Mouse (Mus musculus) liver, embryonic 11.5 days (tissue): ENCODE data around the gene Ptpre. TPM values are rescaled to one million over a fixed set of nuclear protein-coding genes. Genes with fewer than 3 reads are reported as not detected.
"Not testable (repeated sequence)": the region's sequence is repeated elsewhere in the genome, so short reads cannot be mapped to it uniquely, and the experiment has no call there.

ENCODE experiments used
- ATAC-seq: fragments of 200-750 bp; cut with Nextera tagmentation; replicated peaks from 2 replicates; pipeline ENCODE4 v1.8.0; 2017; ENCODE audit warnings: moderate number of reproducible peaks, mild to moderate bottlenecking, moderate TSS enrichment, moderate library complexity; ENCODE audit not compliant: low FRiP score
- DNase-seq: peaks from one replicate; pipeline ENCODE4 v3.0.0-alpha.2; 2017; ENCODE audit warnings: low spot score
- H3K27ac ChIP-seq: fragments of 300-500 bp; sonication (generic); 2 replicates; pipeline ENCODE4 v1.5.1; 2014; ENCODE audit warnings: mild to moderate bottlenecking, low read depth, low read length, control low read depth
- H3K27me3 ChIP-seq: fragments of 300-500 bp; sonication (generic); replicated peaks from 2 replicates; pipeline ENCODE4 v1.6.1; 2014; ENCODE audit warnings: low read length, mixed read lengths; ENCODE audit not compliant: control insufficient read depth, insufficient read depth
- H3K36me3 ChIP-seq: fragments of 300-500 bp; sonication (generic); 2 replicates; pipeline ENCODE4 v1.6.1; 2014; ENCODE audit warnings: mild to moderate bottlenecking, low read length, moderate library complexity, mixed read lengths; ENCODE audit not compliant: control insufficient read depth, insufficient read depth
- H3K4me1 ChIP-seq: fragments of 300-500 bp; sonication (generic); replicated peaks from 2 replicates; pipeline ENCODE4 v1.6.1; 2014; ENCODE audit warnings: low read length, mixed read lengths; ENCODE audit not compliant: control insufficient read depth, insufficient read depth
- H3K4me2 ChIP-seq: fragments of 300-500 bp; sonication (generic); 2 replicates; pipeline ENCODE4 v1.6.1; 2014; ENCODE audit warnings: mild to moderate bottlenecking, control low read depth, moderate library complexity
- H3K4me3 ChIP-seq: fragments of 300-500 bp; sonication (generic); 2 replicates; pipeline ENCODE4 v1.5.1; 2014; ENCODE audit warnings: low read depth, low read length, control low read depth
- H3K9ac ChIP-seq: fragments of 300-500 bp; sonication (generic); 2 replicates; pipeline ENCODE4 v1.6.1; 2014; ENCODE audit warnings: low read depth, low read length, control low read depth
- H3K9me3 ChIP-seq: fragments of 300-500 bp; sonication (generic); 2 replicates; pipeline ENCODE4 v1.6.1; 2016; ENCODE audit warnings: low read length, inconsistent platforms, mixed read lengths; ENCODE audit not compliant: control insufficient read depth
- WGBS: fragments of 180-500 bp; shearing (Covaris S2); extraction: QIAGEN DNeasy Blood & Tissue Kit; methylation state at CpG from one replicate; pipeline ENCODE4 v1.1.7; 2014; 5-methylcytosine and 5-hydroxymethylcytosine counted together
- polyA plus RNA-seq: library from polyadenylated mRNA; unstranded; fragments of >200 nt; fragmentation: Nextera tagmentation; extraction: Ambion mirVana; gene quantifications from 2 replicates; pipeline ENCODE4 v1.2.1, GENCODE M21; 2014

Ptpre gene
- polyA plus RNA-seq, 1 experiment from 2014 or later = 5.4 TPM

GRCm38 (mm10) chr7:135560280-135560679 lies 23.0 kb downstream of the Ptpre start:
- Histone ChIP-seq H3K27me3 (no peaks in the 10 kb centered on the region), H3K36me3 (no peaks in the 10 kb centered on the region), H3K4me3 (no peak overlapping the region), H3K4me1 (no peaks in the 10 kb centered on the region; the same call in 1 of the 2 replicates), H3K9ac (no peak overlapping the region), H3K9me3 (no peaks in the 10 kb centered on the region), H3K4me2 (no peak overlapping the region), H3K27ac (no peak overlapping the region)
- WGBS = 76% methylated on average over 1 of the region's 1 CpGs
- no peak for DNase-seq
- no peak for ATAC-seq

- Histone ChIP-seq H3K27me3 (no peaks in the 10 kb centered on the region), H3K4me1 (no peaks in the 10 kb centered on the region; the same call in 1 of the 2 replicates), H3K36me3 (no peaks in the 10 kb centered on the region), H3K9ac (no peak overlapping the region), H3K27ac (no peak overlapping the region), H3K4me2 (no peak overlapping the region), H3K9me3 (no peaks in the 10 kb centered on the region), H3K4me3 (no peak overlapping the region)
- ATAC-seq (no peak), DNase-seq (no peak)
- 85% methylated on average over 8 of the region's 8 CpGs for WGBS
These were observed 26.7 kb downstream of the Ptpre start for GRCm38 (mm10) chr7:135564022-135564421.

- no peaks in the 10 kb centered on the region; the same call in 1 of the 2 replicates for H3K4me1 ChIP-seq
- no peak overlapping the region for H3K4me3 ChIP-seq
- H3K27me3 ChIP-seq = no peaks in the 10 kb centered on the region
- no peak for ATAC-seq
- no peak for DNase-seq
- H3K9ac ChIP-seq = no peak overlapping the region
- H3K36me3 ChIP-seq = no peaks in the 10 kb centered on the region
- H3K4me2 ChIP-seq = no peak overlapping the region
- H3K9me3 ChIP-seq = no peaks in the 10 kb centered on the region
- H3K27ac ChIP-seq = no peak overlapping the region
- WGBS = 84% methylated on average over 5 of the region's 5 CpGs
These were observed 28.7 kb downstream of the Ptpre start for GRCm38 (mm10) chr7:135566013-135566412.

- Histone ChIP-seq H3K4me2 (no peak overlapping the region), H3K27me3 (no peaks in the 10 kb centered on the region), H3K9me3 (no peaks in the 10 kb centered on the region), H3K27ac (no peak overlapping the region), H3K4me1 (no peaks in the 10 kb centered on the region; the same call in 1 of the 2 replicates), H3K9ac (no peak overlapping the region), H3K4me3 (no peak overlapping the region), H3K36me3 (no peaks in the 10 kb centered on the region)
- ATAC-seq = no peak
- WGBS = 58% methylated on average over 1 of the region's 1 CpGs
- DNase-seq = no peak
These were observed 30.3 kb downstream of the Ptpre start for GRCm38 (mm10) chr7:135567582-135567981.

GRCm38 (mm10) chr7:135568550-135568949 lies 31.3 kb downstream of the Ptpre start:
- Histone ChIP-seq H3K4me3 (no peak overlapping the region), H3K4me1 (no peaks in the 10 kb centered on the region; the same call in 1 of the 2 replicates), H3K9me3 (no peaks in the 10 kb centered on the region), H3K9ac (no peak overlapping the region), H3K27me3 (no peaks in the 10 kb centered on the region), H3K36me3 (no peaks in the 10 kb centered on the region), H3K4me2 (no peak overlapping the region), H3K27ac (no peak overlapping the region)
- no peak for DNase-seq
- WGBS = 72% methylated on average over 2 of the region's 2 CpGs
- ATAC-seq = no peak

- ATAC-seq (no peak), DNase-seq (no peak)
- Histone ChIP-seq H3K4me1 (peaks cover 3% of the 10 kb centered on the region), H3K27ac (no peak overlapping the region), H3K4me3 (no peak overlapping the region), H3K4me2 (no peak overlapping the region), H3K27me3 (no peaks in the 10 kb centered on the region), H3K9ac (no peak overlapping the region), H3K36me3 (no peaks in the 10 kb centered on the region), H3K9me3 (no peaks in the 10 kb centered on the region)
These were observed 34.1 kb downstream of the Ptpre start for GRCm38 (mm10) chr7:135571392-135571791.

- Histone ChIP-seq H3K36me3 (no peaks in the 10 kb centered on the region), H3K9me3 (no peaks in the 10 kb centered on the region), H3K4me1 (peaks cover 7% of the 10 kb centered on the region), H3K9ac (no peak overlapping the region), H3K4me2 (no peak overlapping the region), H3K27me3 (no peaks in the 10 kb centered on the region), H3K4me3 (no peak overlapping the region), H3K27ac (no peak overlapping the region)
- 76% methylated on average over 10 of the region's 10 CpGs for WGBS
- no peak for ATAC-seq
- DNase-seq = no peak
These were observed 34.8 kb downstream of the Ptpre start for GRCm38 (mm10) chr7:135571951-135572559.

- peak; percentile 86 for ATAC-seq
- not testable (repeated sequence) for H3K9ac ChIP-seq, H3K4me3 ChIP-seq, H3K9me3 ChIP-seq, DNase-seq, H3K27me3 ChIP-seq, H3K36me3 ChIP-seq
- Histone ChIP-seq H3K4me1 (peaks cover 19% of the 10 kb centered on the region), H3K4me2 (peak overlapping the region; percentile 39), H3K27ac (peak overlapping the region; percentile 62; the same call in 1 of the 2 replicates)
- 41% methylated on average over 7 of the region's 7 CpGs for WGBS
These were observed 38.2 kb downstream of the Ptpre start for GRCm38 (mm10) chr7:135575319-135576069.

- Histone ChIP-seq H3K4me1 (peaks cover 26% of the 10 kb centered on the region), H3K4me2 (no peak overlapping the region), H3K9ac (no peak overlapping the region), H3K36me3 (no peaks in the 10 kb centered on the region), H3K27me3 (no peaks in the 10 kb centered on the region), H3K4me3 (no peak overlapping the region), H3K27ac (peak overlapping the region; percentile 48), H3K9me3 (no peaks in the 10 kb centered on the region)
- DNase-seq = no peak
- 70% methylated on average over 3 of the region's 3 CpGs for WGBS
- no peak for ATAC-seq
These were observed 39.0 kb downstream of the Ptpre start for GRCm38 (mm10) chr7:135576329-135576728.
